Mouse (Mus musculus) liver, adult (tissue): ENCODE results near the gene Exd2.
A peak's percentile ranks its signal among the peaks of the same experiment; 100 is the strongest.

Experiments used
- GATA4 ChIP-seq: IDR thresholded peaks from 2 replicates; pipeline ENCODE4 v1.6.1; 2014; ENCODE audit warnings: mild to moderate bottlenecking, low read length; ENCODE audit not compliant: insufficient replicate concordance

Gene Exd2

DNA sequence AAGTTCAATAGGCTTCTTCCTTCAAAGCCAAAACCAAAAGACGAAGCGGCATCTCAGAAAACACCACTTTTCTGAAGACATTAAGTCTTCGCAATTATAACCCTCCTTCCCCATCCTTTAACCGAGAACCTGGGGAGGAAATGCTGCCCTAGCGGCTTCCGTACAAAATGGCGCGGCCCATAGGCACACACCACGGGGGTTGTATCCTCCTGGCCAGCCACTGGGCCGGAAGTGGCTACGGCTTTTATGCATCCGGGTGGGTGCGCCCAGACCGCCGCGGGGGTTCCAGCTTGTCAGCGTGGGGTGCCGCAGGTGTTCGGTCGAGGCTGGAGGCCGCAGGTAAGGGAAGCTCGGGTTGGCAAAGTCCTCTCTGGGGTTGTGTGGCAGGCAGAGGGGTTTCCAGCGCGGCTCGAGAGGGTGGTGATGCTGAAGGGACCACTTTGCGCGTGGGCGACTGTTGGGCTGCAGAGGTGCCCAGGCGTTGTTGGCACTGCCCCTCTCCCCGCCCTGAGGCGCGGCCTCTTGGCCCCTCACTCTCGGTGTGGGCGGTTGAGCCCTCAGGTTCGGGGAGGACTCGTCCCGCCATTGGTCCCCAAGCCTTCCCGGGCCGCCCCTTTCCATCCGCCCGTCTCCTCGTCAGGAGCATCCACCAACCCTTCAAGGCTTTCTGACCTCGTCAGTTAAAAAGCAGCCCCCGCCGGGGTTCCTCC, at the start of gene Exd2:
Gene Exd2, plus strand, starts transcription at position 154 of the 710 bp plus-strand sequence.
- TF ChIP-seq GATA4 = no peak

DNA sequence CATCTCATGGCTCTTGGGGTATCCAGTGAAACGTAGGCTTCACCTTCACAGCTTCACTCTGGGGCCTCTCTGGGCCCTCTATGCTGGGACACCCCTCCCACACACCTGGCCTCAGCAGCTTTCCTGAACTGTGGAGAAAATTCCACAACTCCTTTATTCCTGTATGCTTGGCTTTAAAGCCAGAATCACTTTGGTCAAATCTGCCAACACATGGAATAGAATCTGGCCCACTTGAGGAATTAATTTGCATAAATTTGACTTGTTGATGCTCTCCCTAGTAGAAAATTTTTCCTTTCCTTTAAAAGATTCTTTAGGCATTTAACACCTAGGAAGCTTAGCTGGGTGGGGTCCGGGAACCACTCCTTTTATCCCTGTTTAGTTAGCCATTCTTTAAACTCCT, 47.8 kb upstream of the Exd2 start:
- no peak for TF ChIP-seq GATA4

DNA sequence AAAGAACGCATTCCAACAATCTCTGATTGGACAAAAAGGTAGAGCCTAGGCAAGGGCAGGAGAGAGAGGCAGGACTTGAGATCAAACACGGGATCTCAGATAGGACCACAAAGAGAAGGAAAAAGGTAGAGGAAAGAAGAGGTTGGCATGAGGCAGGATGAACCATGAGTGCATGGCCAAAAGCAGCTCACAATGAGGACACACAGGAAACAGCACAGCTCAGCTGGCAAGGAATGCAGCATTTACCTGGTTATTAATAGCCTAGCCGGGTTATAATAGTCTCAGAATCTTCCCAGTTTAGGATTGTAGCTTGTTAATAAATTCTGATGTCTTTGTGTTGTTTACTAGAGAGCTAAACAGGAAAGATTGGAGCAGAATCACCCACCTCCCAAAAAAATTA, 35.2 kb upstream of the Exd2 start:
- TF ChIP-seq GATA4 = no peak

DNA sequence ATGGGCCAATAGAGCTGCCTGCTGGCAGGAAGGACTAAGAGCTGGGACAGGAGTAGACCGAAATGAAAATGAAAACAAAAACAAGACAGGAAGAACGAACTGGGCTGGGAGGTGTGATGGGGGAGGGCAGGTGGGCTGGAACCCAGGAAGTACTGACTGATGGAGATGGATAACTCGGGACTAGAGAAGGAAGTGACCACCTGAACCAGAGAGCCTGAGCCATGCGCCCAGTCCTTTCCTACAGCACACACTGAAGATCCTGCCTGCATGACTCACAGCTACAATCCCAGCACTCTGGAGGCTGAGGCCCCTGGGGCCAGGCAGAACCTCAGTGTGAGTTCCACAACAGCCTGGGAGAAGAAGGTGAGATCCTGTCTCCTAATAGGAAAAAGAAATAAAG, 29.6 kb upstream of the Exd2 start:
- no peak for TF ChIP-seq GATA4

DNA sequence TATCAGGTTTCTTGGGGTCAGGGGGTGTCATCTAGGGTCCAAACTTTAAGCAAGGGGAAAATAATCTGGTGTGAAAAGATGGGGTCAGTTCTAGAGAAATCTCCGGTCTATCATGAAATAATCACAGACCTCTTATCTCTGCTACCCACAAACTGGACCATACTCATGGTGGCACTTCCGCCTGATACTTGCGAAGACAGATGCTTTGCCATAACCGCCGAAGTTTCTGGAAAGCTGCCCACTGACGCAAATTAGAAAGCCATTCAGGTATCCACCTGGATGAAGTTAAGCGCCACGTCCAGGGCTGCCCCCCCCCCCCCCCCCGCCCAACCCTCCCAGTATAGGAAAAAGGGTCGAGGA, 28.3 kb upstream of the Exd2 start:
- peak; percentile 11; the same call in 1 of the 2 replicates for TF ChIP-seq GATA4

DNA sequence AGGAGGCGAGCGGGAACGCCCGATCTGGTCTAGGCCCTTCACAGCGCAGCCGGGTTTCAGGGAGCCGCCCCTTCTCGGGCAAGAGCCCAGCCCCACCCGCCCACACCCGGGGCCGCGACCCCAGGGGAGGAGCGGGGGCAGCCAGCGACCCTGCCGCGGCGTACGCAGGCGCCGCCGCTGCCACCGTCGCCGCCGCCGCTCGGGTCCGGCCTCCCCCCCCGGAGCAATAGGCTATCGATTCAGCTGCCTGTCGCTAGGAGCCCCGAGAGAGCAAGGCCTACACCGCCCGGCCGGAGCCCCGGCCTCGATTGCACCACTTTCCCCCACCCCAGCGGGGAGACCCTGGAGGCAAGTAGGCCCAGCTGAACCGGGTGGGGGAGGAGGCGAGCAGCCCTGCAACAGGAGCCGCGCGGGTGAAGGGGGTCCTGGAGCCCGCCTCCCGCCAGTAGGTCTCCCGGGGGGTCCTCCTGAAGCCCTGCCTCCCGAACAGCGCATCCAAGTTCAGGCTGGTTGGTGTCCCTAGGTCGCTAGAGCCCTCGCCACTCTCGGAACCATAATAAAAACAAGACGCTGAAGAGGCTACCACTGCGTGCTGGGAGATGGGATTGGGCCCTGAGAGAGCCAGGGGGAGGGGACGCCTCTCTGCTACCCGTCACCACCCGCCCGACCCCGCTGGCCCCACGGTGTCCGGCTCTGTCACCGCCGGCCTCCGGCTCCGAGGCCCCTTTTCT, 27.8 kb upstream of the Exd2 start:
- TF ChIP-seq GATA4 = no peak

DNA sequence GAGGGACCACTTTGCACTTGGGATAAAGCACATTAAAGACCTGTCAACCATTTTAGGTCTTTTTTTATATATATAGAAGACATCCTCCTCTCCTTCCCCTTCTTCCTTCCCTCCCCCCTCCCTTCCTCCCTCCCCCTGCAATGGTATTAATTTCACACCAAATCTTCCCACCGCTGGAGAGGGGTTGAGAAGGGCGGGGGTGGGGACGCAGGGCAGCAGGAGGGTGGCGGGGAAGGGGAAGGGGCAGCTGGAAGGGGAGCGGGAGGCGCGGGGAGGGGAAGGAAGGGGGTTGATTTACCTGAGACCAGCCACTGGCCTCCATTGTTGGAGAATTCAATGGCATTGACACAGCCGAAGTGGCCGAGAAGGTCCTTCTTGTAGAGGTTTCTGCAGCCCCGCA, 27.0 kb upstream of the Exd2 start:
- no peak for TF ChIP-seq GATA4

DNA sequence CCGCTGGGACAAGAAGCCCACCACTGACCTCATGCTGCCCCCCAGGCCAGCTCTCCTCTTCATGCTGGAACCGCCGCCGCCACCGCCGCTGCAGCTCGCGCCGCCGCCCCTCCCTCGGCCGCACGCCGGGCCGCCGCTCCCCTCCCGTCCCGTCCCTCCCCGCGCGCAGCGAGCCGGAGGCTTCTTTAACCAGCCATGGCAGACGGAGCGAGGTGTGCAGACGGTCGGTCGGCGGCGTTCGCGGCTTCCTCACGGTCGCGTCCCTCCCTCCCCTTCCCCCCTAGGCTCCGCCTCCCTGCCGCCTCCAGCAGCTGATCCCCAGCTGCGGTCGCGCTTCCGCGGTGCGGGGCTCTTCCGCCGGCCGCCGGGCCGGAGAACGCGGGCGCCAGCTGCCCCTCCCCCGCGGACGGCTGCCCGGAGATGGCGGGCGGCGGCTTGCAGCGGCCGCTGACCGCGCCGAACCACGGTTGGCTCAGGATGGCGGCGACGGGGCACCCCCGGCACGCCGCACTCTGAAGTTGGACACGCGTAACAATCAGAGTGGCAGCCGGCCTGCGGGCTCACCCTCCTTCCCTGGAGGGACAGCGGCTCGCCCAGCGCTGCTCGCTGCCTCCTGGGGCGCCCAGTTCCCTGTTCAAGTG, 26.4 kb upstream of the Exd2 start, which contains the start of gene Dcaf5:
Gene Dcaf5, minus strand, starts transcription at position 266 of the 641 bp plus-strand sequence.
- no peak for TF ChIP-seq GATA4

DNA sequence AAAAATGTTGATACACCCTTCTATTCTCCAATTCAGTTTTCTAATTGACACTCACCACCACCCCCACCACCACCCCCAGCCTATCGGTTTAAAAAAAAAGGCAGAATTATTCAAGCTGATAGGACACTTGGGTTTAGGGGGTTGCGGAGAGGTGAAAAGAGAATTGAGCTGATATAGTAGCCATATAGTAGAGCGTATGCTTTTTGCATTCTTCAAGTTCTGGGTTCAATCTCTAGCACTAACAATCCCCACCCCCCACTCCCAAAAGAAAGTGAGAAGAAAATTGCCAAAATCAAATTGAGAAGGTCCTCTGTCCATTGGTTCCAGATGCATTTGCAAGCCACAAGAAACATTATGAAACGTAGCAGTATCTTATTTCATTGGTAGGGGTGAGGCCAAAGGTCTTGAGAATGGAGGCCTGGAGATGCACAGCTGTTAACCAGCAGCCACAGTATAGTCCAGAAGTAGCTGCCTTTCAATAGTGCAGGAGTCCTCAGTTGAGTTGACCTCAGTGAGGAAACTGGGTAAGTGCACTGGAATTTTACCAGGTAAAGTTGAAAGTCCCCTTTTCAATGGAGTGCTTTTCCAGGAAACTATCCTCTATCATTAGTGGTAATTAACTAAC, 25.7 kb upstream of the Exd2 start:
- TF ChIP-seq GATA4 = no peak

DNA sequence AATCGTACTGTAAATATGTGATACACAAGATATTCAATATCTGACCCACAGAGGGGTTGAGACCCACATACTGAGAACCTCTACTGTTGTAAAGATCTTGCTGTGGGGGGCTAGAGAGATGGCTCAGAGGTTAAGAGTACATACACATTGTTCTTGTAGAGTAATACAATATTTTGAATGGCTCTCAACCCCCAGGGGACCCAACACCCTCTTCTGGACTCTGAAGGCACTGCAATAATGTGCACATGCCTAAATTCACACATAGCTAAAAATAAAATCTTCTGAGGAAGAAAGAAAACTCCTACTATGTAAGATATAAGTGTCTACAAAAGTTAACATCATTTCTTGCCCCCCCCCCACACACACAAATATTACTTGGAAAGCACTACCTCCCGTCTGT, 21.9 kb upstream of the Exd2 start:
- TF ChIP-seq GATA4 = no peak

DNA sequence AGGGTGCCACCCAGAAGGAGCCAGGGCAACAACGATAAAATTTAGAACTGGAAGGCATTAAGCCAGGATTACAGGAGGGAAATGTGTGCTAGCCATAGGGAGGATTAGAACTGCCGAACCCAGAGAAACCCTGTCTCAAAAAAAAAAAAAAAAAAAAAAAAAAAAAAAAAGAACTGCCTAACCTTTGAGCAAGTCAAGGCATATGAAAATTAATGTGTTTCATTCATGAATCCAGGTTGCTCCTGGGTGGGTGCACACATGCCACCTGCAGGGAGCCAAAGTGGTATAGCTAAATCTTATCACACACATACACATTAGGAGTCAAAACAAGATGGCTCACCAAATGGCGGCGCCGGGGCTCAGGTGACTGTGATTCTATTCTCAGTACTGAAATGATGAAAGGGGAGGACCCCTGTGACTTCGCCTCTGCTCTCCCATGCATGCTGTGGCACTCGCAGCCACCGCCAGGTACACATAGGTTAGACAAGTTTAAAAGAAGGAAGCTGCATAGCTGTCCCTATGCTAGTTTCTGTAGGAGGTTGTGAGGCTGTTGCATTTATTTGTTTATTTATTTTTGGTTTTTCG, 18.3 kb upstream of the Exd2 start:
- no peak for TF ChIP-seq GATA4

DNA sequence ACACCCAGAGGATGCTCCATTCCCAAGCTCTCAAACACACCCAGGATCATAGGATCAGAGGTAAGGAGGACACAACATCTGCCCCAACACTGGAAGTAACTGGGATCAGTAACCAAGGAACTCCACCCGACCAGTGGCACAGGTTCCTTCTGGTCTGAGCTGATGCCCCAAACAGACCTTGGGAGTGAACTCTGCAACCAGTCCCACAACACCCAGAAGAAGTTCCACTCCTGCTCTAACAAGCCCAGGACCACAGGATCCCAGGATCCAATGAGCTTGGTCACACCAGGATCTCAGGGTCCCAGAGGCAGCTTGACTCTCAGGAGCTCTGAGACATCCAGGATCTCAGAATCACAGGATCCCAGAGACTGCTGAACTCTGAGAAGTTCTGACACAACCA, 9.4 kb upstream of the Exd2 start:
- TF ChIP-seq GATA4 = no peak

DNA sequence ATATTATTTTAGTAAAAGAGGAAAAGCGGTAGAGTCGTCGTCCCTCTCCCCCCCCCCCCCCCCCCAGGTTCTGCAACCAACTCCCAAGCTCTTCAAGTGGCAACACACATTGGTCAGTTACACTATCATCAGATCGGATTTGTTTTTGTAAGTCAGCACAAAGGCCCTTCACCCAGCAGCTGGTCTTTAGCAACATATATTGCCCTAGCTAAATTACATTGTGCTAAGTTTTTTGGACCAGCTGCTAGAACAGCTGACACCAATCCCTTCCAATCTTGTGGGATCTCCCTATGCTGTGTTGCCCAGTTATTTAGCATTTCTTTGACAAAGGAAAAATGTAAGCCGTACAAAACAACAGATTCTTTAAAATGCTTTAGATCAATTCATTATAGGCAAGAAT, 4.9 kb upstream of the Exd2 start:
- no peak for TF ChIP-seq GATA4

DNA sequence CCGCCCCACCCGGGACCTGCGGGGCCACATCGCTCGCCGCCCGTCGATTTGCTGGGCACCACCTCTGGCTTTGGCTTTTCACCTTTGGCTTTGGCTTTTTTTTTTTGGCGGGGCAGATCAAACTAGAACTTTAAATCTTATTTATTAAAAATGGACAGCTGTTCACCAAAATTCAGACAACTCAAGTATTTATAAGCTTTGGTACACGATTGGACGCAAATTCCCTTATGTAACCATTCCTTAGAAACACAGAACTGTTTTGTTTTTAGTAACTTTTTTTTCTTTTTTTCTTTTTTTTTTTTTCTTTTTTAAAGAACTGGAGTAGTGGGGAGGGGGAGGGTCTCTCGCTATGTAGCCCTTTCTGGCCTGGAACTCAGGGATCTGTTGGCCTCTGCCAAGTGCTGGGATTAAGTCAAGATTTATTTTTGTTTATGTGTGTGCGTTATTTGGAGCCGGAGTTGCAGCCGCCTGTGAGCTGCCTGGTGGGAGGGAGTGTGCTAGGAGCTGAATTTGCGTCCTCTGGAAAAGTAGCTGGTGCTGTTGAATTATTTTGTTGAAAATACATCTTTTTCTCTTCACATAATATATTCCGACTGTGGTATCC, 873 bp downstream of the Exd2 start:
- no peak for TF ChIP-seq GATA4

DNA sequence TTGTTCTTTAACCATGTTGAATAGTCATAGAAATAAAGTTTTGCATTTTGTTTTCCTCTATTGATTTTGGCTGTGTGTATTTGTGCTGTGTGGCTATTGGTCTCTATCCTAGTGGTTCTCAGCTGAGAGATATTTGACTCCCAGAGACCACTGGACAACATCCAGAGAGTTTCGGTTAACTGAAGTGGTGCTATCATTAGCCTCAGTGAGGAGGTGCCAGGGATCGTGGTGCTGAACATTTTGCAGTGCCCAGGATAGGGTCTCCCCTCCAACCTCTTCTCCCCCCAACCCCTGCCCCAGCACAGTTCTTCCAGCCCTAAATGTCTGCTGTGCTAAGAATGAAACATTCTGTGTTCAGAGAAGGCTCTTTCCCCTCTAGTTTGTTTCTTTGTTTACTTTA, 7.3 kb downstream of the Exd2 start:
- TF ChIP-seq GATA4 = no peak
